Mouse (Mus musculus) C2C12 (cell line): ENCODE data around the gene Psmc2.

Source experiments
- CEBPB ChIP-seq: IDR thresholded peaks from one replicate; pipeline ENCODE4 v1.6.1; 2011; ENCODE audit warnings: low read depth, mild to moderate bottlenecking, control low read depth, moderate library complexity
- CTCF ChIP-seq: IDR thresholded peaks from one replicate; pipeline ENCODE4 v1.5.1; 2011; ENCODE audit not compliant: control insufficient read depth, insufficient read depth, insufficient read length
- FOSL1 ChIP-seq: IDR thresholded peaks from one replicate; pipeline ENCODE4 v1.8.0; 2011; ENCODE audit warnings: mild to moderate bottlenecking, low read length; ENCODE audit not compliant: poor library complexity, insufficient read depth, severe bottlenecking
- MAX ChIP-seq: IDR thresholded peaks from one replicate; pipeline ENCODE4 v1.6.1; 2011; ENCODE audit warnings: mild to moderate bottlenecking, control low read depth
- MYOD1 ChIP-seq: IDR thresholded peaks from one replicate; pipeline ENCODE4 v1.6.1; 2011; ENCODE audit warnings: low read depth; ENCODE audit not compliant: control insufficient read depth, insufficient read length
- MYOG ChIP-seq: IDR thresholded peaks from one replicate; pipeline ENCODE4 v1.6.1; 2011; ENCODE audit not compliant: control insufficient read depth, insufficient read length; ENCODE audit errors: extremely low read depth
- USF1 ChIP-seq: IDR thresholded peaks from one replicate; pipeline ENCODE4 v1.6.1; 2011; ENCODE audit warnings: low read depth, mild to moderate bottlenecking, control low read depth, moderate library complexity

DNA sequence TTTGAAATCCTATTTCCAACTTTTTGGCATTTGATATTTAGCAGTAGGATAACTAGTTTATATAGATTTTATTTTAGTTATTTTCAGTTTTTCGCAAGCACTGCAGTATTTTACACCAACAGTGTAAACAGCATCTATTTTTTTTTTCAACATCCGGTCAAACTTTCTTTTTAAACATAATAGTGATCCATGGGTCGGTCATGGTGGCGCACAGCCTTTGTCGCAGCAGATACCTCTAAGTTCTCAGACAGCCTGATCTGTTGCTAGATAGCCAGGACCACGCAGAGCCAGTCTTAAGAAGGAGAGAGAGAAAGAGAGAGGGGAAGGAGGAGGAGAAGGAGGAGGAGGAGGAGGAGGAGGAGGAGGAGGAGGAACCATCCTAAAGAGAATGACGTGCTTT is 693 bp downstream of the Psmc2 start:
- no peak for TF ChIP-seq CTCF
- no peak for TF ChIP-seq USF1
- TF ChIP-seq MYOD1 = no peak
- TF ChIP-seq MAX = no peak
- no peak for TF ChIP-seq MYOG
- no peak for TF ChIP-seq CEBPB
- no peak for TF ChIP-seq FOSL1
